Mouse (Mus musculus) hindbrain, embryonic 10.5 days (tissue): ENCODE data around the gene Diras1. TPM values are rescaled to one million over a fixed set of nuclear protein-coding genes. Genes with fewer than 3 reads are reported as not detected.
A peak's percentile ranks its signal among the peaks of the same experiment; 100 is the strongest.

Experiments used
- DNase-seq: peaks from one replicate; pipeline ENCODE4 v3.0.0-alpha.2; 2017; ENCODE audit warnings: low spot score
- H3K27ac ChIP-seq: fragments of 300-500 bp; sonication (generic); 2 replicates; pipeline ENCODE4 v1.5.1; 2016; ENCODE audit warnings: mild to moderate bottlenecking, moderate library complexity
- H3K27me3 ChIP-seq: fragments of 300-500 bp; sonication (generic); 2 replicates; pipeline ENCODE4 v1.6.1; 2016; ENCODE audit warnings: mild to moderate bottlenecking; ENCODE audit not compliant: poor library complexity, insufficient read depth, severe bottlenecking
- H3K36me3 ChIP-seq: fragments of 300-500 bp; sonication (generic); 2 replicates; pipeline ENCODE4 v1.6.1; 2016; ENCODE audit warnings: mild to moderate bottlenecking, moderate library complexity
- H3K4me1 ChIP-seq: fragments of 300-500 bp; sonication (generic); replicated peaks from 2 replicates; pipeline ENCODE4 v1.6.1; 2016; ENCODE audit warnings: mild to moderate bottlenecking
- H3K4me3 ChIP-seq: fragments of 300-500 bp; sonication (generic); 2 replicates; pipeline ENCODE4 v1.5.1; 2016; ENCODE audit warnings: mild to moderate bottlenecking, moderate library complexity
- H3K9me3 ChIP-seq: fragments of 300-500 bp; sonication (generic); 2 replicates; pipeline ENCODE4 v1.6.1; 2016; ENCODE audit warnings: mild to moderate bottlenecking, moderate library complexity
- WGBS: fragments of 180-500 bp; shearing (Covaris S2); methylation state at CpG from one replicate; pipeline ENCODE4 v1.1.7; 2016; 5-methylcytosine and 5-hydroxymethylcytosine counted together
- polyA plus RNA-seq: library from polyadenylated mRNA; unstranded; fragments of >200 nt; fragmentation: Nextera tagmentation; extraction: Ambion mirVana; gene quantifications from 2 replicates; pipeline ENCODE4 v1.2.1, GENCODE M21; 2016

Gene Diras1
- polyA plus RNA-seq, 1 experiment from 2014 or later = 9.8 TPM

DNA sequence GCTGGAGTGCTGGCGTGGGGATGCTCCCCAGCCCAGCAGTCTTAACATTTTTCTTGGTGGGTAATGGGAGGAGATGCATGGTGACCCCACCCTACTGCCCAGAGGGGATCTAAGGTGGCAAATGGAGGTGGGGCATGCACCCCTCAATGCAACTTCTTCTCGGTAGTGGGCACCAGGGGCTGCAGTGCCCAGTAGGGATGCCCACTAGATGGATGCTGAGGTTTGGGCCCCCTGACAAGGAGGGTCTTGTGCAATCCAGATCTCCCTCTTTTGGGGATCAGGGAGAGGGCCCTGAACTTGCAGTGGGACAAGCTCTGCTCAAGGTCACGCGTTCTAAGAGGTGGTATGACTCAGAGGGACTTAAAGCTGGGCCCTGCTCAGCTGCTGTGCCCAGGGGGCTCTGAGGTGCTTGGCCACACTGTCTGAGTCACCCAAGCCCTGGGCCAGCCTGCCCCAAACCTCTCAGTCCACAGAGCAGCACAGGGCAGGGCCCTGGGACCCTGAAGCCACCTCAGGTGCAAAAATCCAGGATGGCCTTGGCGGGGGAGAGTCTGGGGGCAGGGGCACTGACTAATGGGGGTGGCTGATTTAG, 1.0 kb downstream of the Diras1 start:
- H3K27ac ChIP-seq = peak overlapping the region; percentile 81

DNA sequence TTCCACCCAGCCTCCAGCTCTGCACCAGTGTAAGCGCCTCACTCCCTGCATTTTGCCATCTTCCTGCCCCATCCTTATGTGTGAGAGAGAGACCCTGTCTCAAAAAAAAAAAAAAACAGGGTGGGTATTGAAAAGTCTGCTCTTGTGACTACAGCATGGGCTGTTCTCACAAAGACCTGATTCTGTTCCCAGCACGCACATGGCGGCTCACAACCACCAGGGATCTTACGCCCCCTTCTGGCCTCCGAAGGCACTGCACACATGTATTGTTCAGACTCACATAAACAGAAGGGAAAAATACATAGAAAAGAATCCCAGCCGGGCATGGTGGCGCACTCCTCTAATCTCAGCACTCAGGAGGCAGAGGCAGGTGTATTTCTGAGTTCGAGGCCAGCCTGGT, 2.7 kb downstream of the Diras1 start:
- no peaks in the 10 kb centered on the region for H3K9me3 ChIP-seq
- H3K27ac ChIP-seq = no peak overlapping the region
- H3K27me3 ChIP-seq = peaks cover 68% of the 10 kb centered on the region
- H3K4me1 ChIP-seq = peaks cover 26% of the 10 kb centered on the region
- 65% methylated on average over 8 of the region's 8 CpGs for WGBS
- H3K4me3 ChIP-seq = no peak overlapping the region
- no peak for DNase-seq
- no peaks in the 10 kb centered on the region for H3K36me3 ChIP-seq

More for the DNA sequence above, 1.0 kb downstream of the Diras1 start:
- peak overlapping the region; percentile 57 for H3K4me3 ChIP-seq
- no peak for DNase-seq
- H3K36me3 ChIP-seq = no peaks in the 10 kb centered on the region
- peaks cover 24% of the 10 kb centered on the region for H3K4me1 ChIP-seq
- H3K9me3 ChIP-seq = no peaks in the 10 kb centered on the region
- H3K27me3 ChIP-seq = peaks cover 68% of the 10 kb centered on the region
- WGBS = 71% methylated on average over 5 of the region's 5 CpGs

DNA sequence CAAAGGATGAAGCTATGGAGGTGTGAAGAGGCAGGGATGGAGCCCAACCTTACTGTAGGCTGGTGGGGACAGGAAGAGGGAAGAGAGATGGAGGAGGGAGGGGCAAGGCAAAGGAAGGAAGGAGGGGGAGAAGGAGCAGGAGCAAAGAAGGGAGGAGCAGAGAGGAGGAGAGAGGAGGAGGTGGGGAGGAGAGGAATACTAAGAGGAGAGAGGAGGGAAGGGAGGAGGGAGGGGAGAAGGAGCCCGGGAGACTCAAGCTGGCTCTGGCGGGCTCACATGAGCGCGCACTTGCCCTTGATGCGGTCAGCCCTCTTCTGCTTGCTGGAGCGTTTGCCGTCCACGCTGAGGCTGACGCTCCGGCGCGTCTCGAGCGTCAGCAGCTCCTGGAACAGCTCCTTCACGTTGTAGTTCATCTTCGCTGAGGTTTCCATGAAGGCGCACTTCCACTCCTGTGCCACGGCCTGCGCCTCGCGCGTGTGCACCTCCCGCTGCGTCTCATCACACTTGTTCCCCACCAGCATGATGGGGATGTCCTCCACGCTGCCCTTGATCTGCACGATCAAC, 3.8 kb downstream of the Diras1 start:
- WGBS = 14% methylated on average over 26 of the region's 26 CpGs
- peak overlapping the region; percentile 25; the same call in 1 of the 2 replicates for H3K4me3 ChIP-seq
- DNase-seq = no peak
- H3K36me3 ChIP-seq = no peaks in the 10 kb centered on the region
- H3K27me3 ChIP-seq = peaks cover 62% of the 10 kb centered on the region
- H3K4me1 ChIP-seq = peaks cover 26% of the 10 kb centered on the region
- no peak overlapping the region for H3K27ac ChIP-seq
- H3K9me3 ChIP-seq = no peaks in the 10 kb centered on the region

DNA sequence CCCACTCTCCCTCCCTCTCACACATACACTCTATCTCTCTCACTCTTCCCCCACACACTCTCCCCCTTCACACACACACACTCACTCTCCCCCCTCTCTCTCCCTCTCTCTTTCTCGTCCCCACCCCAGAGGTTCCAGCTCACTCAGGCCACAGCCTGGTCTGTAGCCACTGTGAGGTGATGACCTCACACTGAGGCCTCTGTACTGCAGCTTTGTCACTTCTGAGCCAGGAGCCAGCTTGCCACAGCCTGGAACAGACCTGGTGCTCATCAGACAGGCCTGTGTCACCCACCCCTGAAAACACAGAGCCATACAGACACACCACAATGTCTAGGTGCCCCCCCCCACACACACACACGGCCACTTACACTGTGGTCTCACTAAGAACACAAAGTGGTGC, 5.3 kb downstream of the Diras1 start:
- H3K27ac ChIP-seq = no peak overlapping the region
- peaks cover 23% of the 10 kb centered on the region for H3K4me1 ChIP-seq
- H3K27me3 ChIP-seq = peaks cover 49% of the 10 kb centered on the region
- H3K4me3 ChIP-seq = no peak overlapping the region
- DNase-seq = no peak
- H3K36me3 ChIP-seq = no peaks in the 10 kb centered on the region
- 52% methylated on average over 2 of the region's 2 CpGs for WGBS
- no peaks in the 10 kb centered on the region for H3K9me3 ChIP-seq

DNA sequence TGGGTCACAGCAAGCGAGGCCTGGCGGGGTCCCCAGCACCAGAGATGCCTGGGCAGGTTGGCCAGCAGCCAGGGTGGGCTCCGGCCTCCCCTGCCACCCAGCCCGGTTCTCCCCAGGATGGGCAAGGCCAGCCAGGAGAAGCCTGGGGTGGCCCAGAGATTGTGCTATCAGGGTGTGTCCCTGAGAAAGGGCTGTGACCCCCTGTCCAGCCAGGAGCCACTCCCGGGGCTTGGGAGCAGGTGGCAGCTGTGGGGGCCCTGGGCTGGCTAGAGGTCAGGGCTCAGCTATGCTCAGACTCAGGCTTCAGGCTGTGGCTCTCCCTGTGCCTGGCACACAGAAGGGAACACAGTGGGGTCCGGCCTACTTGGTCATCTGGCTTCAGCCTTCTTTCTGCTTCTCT, 5.8 kb downstream of the Diras1 start:
- Histone ChIP-seq H3K4me3 (no peak overlapping the region), H3K4me1 (peaks cover 22% of the 10 kb centered on the region), H3K27me3 (peaks cover 43% of the 10 kb centered on the region), H3K27ac (0 out of 2 replicates have a peak overlapping the region, but pooled peaks have one; percentile 6), H3K36me3 (no peaks in the 10 kb centered on the region), H3K9me3 (no peaks in the 10 kb centered on the region)
- no peak for DNase-seq
- WGBS = 82% methylated on average over 6 of the region's 6 CpGs

DNA sequence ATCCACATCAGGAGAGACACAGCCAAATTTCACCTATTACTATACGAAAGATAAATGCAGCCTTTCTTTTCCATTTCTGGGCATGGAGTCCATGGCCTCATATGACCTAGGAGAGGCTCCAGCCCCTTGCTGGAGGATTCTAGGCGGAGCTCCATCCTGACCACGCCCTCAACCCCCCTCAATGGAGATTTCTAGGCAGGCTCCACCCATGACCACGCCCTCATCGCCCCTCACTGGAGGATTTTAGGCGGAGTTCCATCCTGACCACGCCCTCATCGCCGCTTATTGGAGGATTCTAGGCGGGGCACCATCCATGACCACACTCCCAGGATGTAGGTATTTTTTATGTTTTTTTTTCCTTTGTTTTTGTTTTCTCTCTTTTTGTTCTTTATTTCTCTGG, 7.1 kb downstream of the Diras1 start:
- Histone ChIP-seq H3K9me3 (no peaks in the 10 kb centered on the region), H3K36me3 (no peaks in the 10 kb centered on the region), H3K4me1 (peaks cover 29% of the 10 kb centered on the region), H3K27ac (no peak overlapping the region), H3K4me3 (no peak overlapping the region), H3K27me3 (peaks cover 34% of the 10 kb centered on the region)
- WGBS = 39% methylated on average over 10 of the region's 10 CpGs
- no peak for DNase-seq

DNA sequence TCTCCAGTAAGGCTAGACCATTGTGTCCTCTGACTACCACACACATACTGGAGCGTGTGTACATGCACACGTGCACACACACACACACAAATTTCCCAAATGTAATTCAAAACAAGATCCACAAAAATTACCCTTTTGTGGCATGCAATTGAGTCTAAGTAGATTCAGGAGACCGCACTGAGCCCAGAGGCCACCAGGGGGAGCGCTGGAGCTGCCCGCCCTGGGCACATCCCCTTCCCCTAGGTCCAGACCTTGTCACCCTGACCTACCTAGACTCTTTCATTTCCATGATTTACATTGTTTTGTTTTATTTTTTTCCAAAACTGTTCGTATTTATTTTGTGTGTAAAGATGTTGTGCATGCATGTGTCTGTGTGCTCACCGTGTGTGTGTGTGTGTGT, 8.8 kb downstream of the Diras1 start:
- Histone ChIP-seq H3K4me3 (no peak overlapping the region), H3K27ac (no peak overlapping the region), H3K27me3 (peaks cover 26% of the 10 kb centered on the region), H3K36me3 (no peaks in the 10 kb centered on the region), H3K4me1 (peaks cover 27% of the 10 kb centered on the region), H3K9me3 (no peaks in the 10 kb centered on the region)
- DNase-seq = peak; percentile 62
- 6% methylated on average over 7 of the region's 7 CpGs for WGBS

DNA sequence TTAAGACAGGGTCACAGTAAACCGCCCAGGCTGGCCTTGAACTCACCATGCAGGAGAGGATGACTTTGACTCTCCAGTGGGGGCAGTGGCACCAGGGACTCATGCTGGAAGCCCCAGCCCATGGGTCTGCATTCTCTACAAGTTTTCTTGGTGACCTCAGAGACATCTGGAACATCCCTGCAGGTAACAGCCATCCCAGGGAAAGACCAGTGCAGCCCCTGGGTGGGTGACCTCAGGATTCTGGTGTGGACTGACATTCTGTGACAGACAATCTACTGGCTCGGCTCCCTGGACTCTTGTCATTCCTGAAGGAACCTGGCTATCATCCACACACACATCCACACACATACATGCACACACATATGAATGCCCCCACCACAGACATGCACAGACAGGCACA, 9.8 kb downstream of the Diras1 start:
- WGBS = 88% methylated on average over 2 of the region's 2 CpGs
- Histone ChIP-seq H3K4me1 (peaks cover 25% of the 10 kb centered on the region), H3K27ac (no peak overlapping the region), H3K9me3 (no peaks in the 10 kb centered on the region), H3K27me3 (peaks cover 16% of the 10 kb centered on the region), H3K36me3 (no peaks in the 10 kb centered on the region), H3K4me3 (no peak overlapping the region)
- DNase-seq = no peak

DNA sequence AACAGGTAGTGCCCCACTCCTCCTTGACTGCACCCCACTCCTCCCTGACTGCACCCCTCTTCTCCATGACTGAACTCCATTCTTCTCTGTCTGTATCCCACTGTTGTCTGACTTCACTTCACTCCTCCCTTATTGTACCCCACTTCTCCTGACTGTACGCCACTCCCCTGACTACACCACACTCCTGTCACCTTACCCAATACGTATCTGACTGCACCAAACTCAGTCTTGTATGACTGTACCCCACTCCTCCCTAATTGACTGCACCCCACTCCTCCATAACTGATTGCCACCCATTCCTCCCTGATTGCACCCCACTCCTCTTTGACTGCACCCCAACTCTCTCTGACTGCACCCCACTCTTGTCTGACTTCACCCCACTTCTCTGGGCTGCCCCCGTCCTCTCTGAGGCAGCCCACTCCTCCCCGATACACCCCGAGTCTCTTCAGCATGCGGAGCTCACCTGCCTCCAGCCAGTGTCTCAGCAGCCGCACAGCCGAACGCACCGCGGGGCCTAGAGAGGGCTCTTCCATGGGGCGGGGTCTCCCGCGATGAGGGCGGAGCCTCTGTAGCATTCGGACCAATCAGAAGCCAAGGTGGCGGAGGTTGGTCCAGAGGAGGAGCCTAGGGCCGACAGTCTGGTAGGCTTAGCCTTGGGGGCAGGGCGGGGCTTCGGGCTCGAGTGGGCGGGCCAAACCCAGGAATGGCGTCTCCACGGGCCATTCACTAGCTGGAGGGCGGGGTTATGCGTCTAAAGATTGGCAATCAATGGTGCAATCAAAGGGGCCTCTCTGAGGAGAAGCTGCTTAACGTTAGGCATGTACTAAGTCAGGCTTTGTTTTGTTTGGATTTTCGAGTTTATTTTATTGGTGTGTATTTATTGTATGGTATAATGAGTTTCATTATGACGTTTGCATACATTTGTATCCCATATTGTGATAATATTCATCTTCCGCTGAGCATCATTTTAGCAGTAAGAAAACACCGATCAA, 10.8 kb downstream of the Diras1 start, which contains the start of gene Gng7:
TSS of gene Gng7 (minus strand) at position 553 of the 992 bp plus-strand sequence.
- peaks cover 24% of the 10 kb centered on the region for H3K4me1 ChIP-seq
- peak within 1 kb of the TSS; percentile 57 for H3K4me3 ChIP-seq
- peaks cover 12% of the 10 kb centered on the region for H3K27me3 ChIP-seq
- peak within 1 kb of the TSS; percentile 77 for H3K27ac ChIP-seq
- H3K9me3 ChIP-seq = no peaks in the 10 kb centered on the region
- H3K36me3 ChIP-seq = no peaks in the 10 kb centered on the region
- 10% methylated on average over 31 of the region's 31 CpGs for WGBS
- peak; percentile 99 for DNase-seq

DNA sequence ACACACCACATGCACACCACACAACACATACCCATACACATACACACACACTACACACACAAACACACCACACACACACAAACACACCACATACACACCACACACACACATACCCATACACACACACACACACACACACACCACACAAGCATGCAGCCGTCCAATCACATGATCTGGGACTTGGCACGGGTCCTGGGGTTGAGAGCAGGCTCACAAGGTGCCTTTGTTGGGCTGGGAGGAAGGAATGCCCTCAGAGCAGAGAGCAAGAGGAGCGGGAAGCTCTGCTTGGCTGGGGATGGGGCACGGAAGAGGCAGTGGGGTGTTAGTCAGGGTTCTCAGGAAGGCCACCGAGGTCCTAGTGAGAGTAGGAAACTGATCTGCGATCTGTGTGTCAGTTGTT, 14.6 kb downstream of the Diras1 start:
- H3K9me3 ChIP-seq = no peaks in the 10 kb centered on the region
- 82% methylated on average over 6 of the region's 6 CpGs for WGBS
- peaks cover 12% of the 10 kb centered on the region for H3K27me3 ChIP-seq
- H3K4me1 ChIP-seq = peaks cover 19% of the 10 kb centered on the region
- no peak overlapping the region for H3K4me3 ChIP-seq
- no peak overlapping the region for H3K27ac ChIP-seq
- DNase-seq = no peak
- no peaks in the 10 kb centered on the region for H3K36me3 ChIP-seq

DNA sequence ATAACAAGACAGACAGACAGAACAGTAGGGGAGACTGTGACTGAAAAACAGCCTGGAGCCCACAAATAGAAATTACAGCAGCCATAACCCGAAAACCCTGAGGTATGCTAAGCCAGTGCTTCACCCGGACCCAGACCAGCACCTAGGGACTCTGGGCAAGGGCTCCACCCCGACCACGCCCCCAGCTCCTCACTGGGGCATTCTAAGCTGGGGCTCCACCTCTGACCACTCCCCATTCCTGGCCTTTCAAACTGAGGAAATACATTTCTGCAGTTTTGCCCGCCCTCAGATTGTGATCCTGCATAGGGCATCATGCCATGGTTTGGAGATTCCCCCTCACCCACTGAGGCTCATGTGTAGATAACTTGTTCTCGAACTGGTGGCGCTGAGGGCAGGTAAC, 18.2 kb downstream of the Diras1 start:
- Histone ChIP-seq H3K4me3 (no peak overlapping the region), H3K4me1 (0 out of 2 replicates have a peak, but pooled peaks cover 7% of the 10 kb centered on the region), H3K9me3 (no peaks in the 10 kb centered on the region), H3K27me3 (no peaks in the 10 kb centered on the region), H3K36me3 (no peaks in the 10 kb centered on the region), H3K27ac (no peak overlapping the region)
- 41% methylated on average over 7 of the region's 7 CpGs for WGBS
- no peak for DNase-seq

DNA sequence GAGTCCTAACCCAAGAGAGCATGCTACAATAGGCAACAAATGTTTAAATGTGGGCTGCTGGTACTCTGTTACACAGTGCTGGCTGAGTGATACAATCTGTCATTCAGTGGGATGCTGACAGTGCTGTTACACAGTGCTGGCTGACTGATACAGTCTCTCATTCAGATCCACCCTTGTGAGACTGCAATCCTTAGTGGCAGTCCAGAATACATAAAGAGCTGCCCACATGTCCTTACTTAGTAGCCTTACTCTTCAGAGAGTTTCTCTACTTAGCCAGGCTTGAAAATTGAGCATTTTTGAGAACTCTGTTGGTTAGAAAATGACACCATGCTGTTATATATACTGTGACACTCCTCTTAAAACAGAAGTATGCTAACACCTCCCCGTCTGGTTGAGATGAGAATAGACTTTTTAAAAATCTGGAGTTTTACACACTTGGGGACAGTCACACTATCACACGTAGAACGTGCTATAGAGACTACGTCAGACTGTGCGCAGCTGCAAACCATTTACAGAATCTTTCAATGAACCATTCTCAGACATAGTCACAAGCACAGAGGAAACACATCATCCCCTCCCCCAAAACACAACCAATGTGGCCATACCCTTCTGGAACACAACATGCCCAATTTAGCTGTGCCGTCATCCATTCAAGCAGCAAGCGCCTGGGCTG, 19.3 kb downstream of the Diras1 start:
- no peaks in the 10 kb centered on the region for H3K27me3 ChIP-seq
- no peaks in the 10 kb centered on the region for H3K9me3 ChIP-seq
- 94% methylated on average over 7 of the region's 7 CpGs for WGBS
- no peak overlapping the region for H3K27ac ChIP-seq
- DNase-seq = no peak
- H3K4me1 ChIP-seq = peaks cover 12% of the 10 kb centered on the region
- no peaks in the 10 kb centered on the region for H3K36me3 ChIP-seq
- no peak overlapping the region for H3K4me3 ChIP-seq
